Mouse (Mus musculus) cerebellum, adult 2 months (tissue): Measurements from ENCODE around the gene Smco2. TPM values are rescaled to one million over a fixed set of nuclear protein-coding genes. Genes with fewer than 3 reads are reported as not detected.

Source experiments
- DNase-seq, 2 experiments: peaks; one replicate each; pipeline ENCODE4 v3.0.0; 2021
- H3K27ac ChIP-seq: fragments of 200-500 bp; 2 replicates; pipeline ENCODE4 v1.5.1; 2012; ENCODE audit warnings: low read length, control low read depth, inconsistent platforms; ENCODE audit not compliant: insufficient read depth
- H3K27me3 ChIP-seq: fragments of 200-500 bp; 2 replicates; pipeline ENCODE4 v1.6.1; 2012; ENCODE audit warnings: inconsistent platforms, mild to moderate bottlenecking, low read length, moderate library complexity; ENCODE audit not compliant: control insufficient read depth, insufficient read depth
- H3K4me1 ChIP-seq: fragments of 200-500 bp; 2 replicates; pipeline ENCODE4 v1.6.1; 2011; ENCODE audit warnings: low read length; ENCODE audit not compliant: control insufficient read depth, insufficient read depth
- H3K4me3 ChIP-seq: fragments of 200-500 bp; replicated peaks from 2 replicates; pipeline ENCODE3; 2011; ENCODE audit warnings: mild to moderate bottlenecking, low read depth, low read length, control low read depth; ENCODE audit not compliant: insufficient read depth
- CTCF ChIP-seq: fragments of 200-500 bp; IDR thresholded peaks from 2 replicates; pipeline ENCODE4 v1.5.1; 2011; ENCODE audit warnings: low read depth, mild to moderate bottlenecking, control low read depth, low read length, moderate library complexity, borderline replicate concordance; ENCODE audit not compliant: insufficient read depth
- POLR2A ChIP-seq: fragments of 200-500 bp; IDR thresholded peaks from 2 replicates; pipeline ENCODE4 v1.6.1; 2011; ENCODE audit warnings: low read length, control low read depth, borderline replicate concordance; ENCODE audit not compliant: insufficient read depth
- WGBS: fragments of 180-500 bp; shearing (Covaris S2); methylation state at CpG from one replicate; pipeline ENCODE4 v1.1.7; 2018; 5-methylcytosine and 5-hydroxymethylcytosine counted together
- polyA plus RNA-seq: library from polyadenylated mRNA; depleted of rRNA; stranded (reverse); fragments of >200 nt; gene quantifications from 2 replicates; pipeline ENCODE4 v1.2.3, GENCODE M21; 2012

Gene Smco2
- polyA plus RNA-seq, 1 experiment, result not detected

- 74% methylated on average over 4 of the region's 4 CpGs for WGBS
- TF ChIP-seq POLR2A, result no peak
- Histone ChIP-seq H3K4me1 (no peaks in the 10 kb centered on the region), H3K4me3 (no peak overlapping the region), H3K27me3 (no peaks in the 10 kb centered on the region), H3K27ac (no peak overlapping the region)
- DNase-seq, result no peak
Observed at GRCm38 (mm10) chr6:146865701-146866100, 15.8 kb downstream of the Smco2 start.

DNA sequence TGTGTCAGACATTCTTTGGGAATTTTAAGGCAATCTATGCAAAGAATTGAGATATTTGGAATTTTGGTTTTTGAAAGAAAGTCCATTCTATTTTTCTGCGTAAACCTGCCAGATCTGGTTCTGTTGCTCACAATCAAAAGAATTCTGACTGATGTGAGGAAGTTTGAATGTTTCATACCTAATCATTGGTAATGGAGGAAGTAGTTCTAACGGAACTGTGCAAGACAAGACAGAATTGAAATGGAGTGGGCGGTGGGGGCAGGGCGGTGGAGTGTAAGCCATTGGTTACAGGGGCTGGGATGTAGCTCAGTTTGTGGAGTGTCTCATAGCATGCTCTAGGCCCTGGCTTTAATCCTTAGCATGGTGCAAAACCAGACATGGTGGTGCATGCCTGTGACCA, 22.1 kb downstream of the Smco2 start:
- H3K27ac ChIP-seq, result no peak overlapping the region
- 98% methylated on average over 4 of the region's 4 CpGs for WGBS
- no peaks in the 10 kb centered on the region for H3K4me1 ChIP-seq
- TF ChIP-seq POLR2A (no peak), CTCF (no peak)
- H3K27me3 ChIP-seq, result no peaks in the 10 kb centered on the region; the same call in 1 of the 2 replicates
- no peak overlapping the region for H3K4me3 ChIP-seq
- DNase-seq, result no peak

GRCm38 (mm10) chr6:146874415-146874814, 24.5 kb downstream of the Smco2 start:
- Histone ChIP-seq H3K4me3 (no peak overlapping the region), H3K27me3 (no peaks in the 10 kb centered on the region; the same call in 1 of the 2 replicates), H3K27ac (no peak overlapping the region), H3K4me1 (no peaks in the 10 kb centered on the region)
- DNase-seq, result no peak
- TF ChIP-seq CTCF (no peak), POLR2A (no peak)
- WGBS, result 79% methylated on average over 6 of the region's 6 CpGs

DNA sequence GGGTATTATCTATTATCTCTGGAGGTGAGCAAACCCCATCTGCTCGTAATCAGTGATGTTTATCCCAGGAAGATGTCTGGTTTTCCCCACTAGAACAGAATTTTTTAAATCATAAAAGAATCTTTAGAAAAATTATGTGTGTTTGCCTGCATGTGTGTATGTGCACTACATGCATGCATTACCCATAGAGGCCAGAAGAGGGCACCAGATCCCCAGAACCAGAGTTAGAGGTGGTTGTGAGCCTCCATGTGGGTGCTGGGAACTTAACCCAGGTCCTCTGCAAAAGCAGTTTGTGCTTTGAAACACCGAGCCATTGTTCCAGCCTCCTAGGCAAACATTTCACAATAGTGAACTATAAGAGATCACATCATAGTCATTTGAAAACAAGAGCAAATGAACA, 26.9 kb downstream of the Smco2 start:
- Histone ChIP-seq H3K4me1 (no peaks in the 10 kb centered on the region), H3K27ac (no peak overlapping the region), H3K4me3 (no peak overlapping the region), H3K27me3 (no peaks in the 10 kb centered on the region; the same call in 1 of the 2 replicates)
- 90% methylated on average over 2 of the region's 2 CpGs for WGBS
- DNase-seq, result no peak
- TF ChIP-seq CTCF, result no peak
- TF ChIP-seq POLR2A, result no peak

DNA sequence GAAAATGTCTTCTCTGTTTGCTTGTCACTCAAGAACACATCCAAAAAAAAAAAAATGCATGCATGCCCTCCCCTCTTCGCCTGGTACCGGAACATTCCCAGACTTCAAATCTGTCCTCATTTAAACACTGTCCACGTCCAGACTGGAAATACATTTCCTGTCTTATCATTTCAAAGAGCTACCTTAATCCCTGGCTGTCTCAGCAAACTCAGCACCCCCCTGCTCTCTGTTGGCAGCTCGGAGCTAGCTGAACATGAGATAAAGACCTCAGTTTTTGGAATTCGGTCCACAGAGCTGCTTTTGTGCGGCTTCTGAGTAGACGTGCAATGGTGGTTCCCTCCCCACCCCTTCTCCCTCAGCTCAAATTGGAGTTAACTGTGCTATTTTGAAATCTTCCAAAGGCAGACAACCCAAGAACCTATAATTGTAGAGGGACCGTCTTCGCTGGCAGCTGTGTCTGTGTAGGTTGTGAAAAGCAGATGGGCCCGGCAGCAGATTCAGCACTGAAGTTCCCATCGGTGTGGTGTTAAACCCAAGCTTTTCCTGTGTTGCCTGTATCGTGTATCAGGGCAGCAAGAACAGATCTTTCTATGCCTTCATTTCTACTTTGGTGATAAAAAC, 27.6 kb downstream of the Smco2 start:
- TF ChIP-seq CTCF, result no peak
- no peak for TF ChIP-seq POLR2A
- Histone ChIP-seq H3K27me3 (no peaks in the 10 kb centered on the region; the same call in 1 of the 2 replicates), H3K27ac (no peak overlapping the region), H3K4me3 (no peak overlapping the region), H3K4me1 (no peaks in the 10 kb centered on the region)
- no peak for DNase-seq
- 91% methylated on average over 12 of the region's 12 CpGs for WGBS

DNA sequence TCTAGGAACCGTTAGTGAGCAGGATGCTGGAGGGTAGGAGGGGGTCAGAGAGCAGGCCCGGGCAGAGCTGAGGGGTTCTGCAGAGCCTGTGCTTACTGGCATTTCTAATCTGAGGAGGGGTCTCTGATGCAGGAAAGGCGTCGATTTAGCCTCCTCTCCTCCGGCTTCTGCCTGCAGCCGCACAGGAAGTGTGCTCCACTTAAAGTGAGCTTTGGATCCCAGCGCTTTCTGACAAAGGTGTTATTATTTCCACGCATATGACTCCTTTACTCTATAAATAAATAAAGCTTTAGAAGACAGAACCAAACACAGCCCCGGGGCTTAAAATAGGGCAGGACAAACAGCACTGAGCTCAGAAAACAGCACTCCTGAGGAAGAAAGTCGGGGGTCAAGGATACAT, 29.0 kb downstream of the Smco2 start:
- no peaks in the 10 kb centered on the region; the same call in 1 of the 2 replicates for H3K27me3 ChIP-seq
- no peaks in the 10 kb centered on the region for H3K4me1 ChIP-seq
- H3K4me3 ChIP-seq, result no peak overlapping the region
- 69% methylated on average over 10 of the region's 10 CpGs for WGBS
- no peak for TF ChIP-seq CTCF
- TF ChIP-seq POLR2A, result no peak
- H3K27ac ChIP-seq, result no peak overlapping the region
- DNase-seq, result no peak

DNA sequence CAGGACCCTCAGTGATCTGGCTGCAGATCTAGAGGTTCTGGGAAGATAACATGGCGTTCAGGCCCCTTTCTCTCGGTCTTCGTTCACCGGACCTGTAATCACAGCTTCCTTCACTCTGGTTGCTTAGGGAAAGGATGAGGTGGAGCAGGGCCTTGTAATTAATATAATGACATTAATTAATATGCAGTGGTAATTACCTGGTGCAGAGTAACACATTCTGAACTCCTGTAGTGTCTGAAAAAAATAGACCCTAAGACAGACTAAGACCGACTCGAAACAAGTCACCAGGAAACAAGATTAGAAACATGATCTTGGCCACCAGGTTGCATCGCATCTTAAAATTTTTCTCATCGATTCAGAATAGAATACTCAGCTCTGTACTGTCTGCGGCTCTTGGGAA, 30.0 kb downstream of the Smco2 start:
- H3K4me3 ChIP-seq, result no peak overlapping the region
- TF ChIP-seq CTCF (no peak), POLR2A (no peak)
- 93% methylated on average over 9 of the region's 9 CpGs for WGBS
- no peaks in the 10 kb centered on the region; the same call in 1 of the 2 replicates for H3K27me3 ChIP-seq
- DNase-seq, result no peak
- no peaks in the 10 kb centered on the region for H3K4me1 ChIP-seq
- no peak overlapping the region for H3K27ac ChIP-seq

DNA sequence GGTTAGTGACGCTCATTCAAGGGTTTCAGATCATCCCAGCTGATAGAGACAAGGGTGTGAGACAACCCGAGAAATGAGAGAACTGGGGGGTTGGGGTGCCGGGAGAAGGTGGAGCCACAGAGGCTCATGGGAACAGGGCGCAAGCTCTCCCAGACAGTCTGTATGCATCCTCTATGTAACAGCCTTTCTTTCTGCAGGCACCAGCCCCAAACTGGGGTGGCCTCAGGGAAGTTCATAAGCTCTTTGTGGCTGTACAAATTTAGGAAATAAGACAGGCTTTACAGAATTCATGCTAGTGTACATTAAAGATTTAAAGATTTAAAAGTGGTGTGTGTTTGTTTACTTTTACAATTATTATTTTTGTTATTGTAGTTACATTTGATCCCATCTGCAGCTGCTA, 30.4 kb downstream of the Smco2 start:
- Histone ChIP-seq H3K4me3 (no peak overlapping the region), H3K27ac (no peak overlapping the region), H3K27me3 (no peaks in the 10 kb centered on the region; the same call in 1 of the 2 replicates), H3K4me1 (no peaks in the 10 kb centered on the region)
- 90% methylated on average over 4 of the region's 4 CpGs for WGBS
- DNase-seq, result no peak
- TF ChIP-seq POLR2A (no peak), CTCF (no peak)
